Mouse (Mus musculus) heart, embryonic 11.5 days (tissue): ENCODE results near the gene Ccnq. TPM values are rescaled to one million over a fixed set of nuclear protein-coding genes. Genes with fewer than 3 reads are reported as not detected.

ENCODE experiments used
- ATAC-seq: fragments of 200-750 bp; cut with Nextera tagmentation; replicated peaks from 2 replicates; pipeline ENCODE4 v1.8.0; 2017; ENCODE audit warnings: moderate library complexity; ENCODE audit not compliant: insufficient number of reproducible peaks, low FRiP score, low TSS enrichment
- H3K27ac ChIP-seq: fragments of 300-500 bp; sonication (generic); 2 replicates; pipeline ENCODE4 v1.5.1; 2014; ENCODE audit warnings: mild to moderate bottlenecking, low read depth, low read length
- H3K27me3 ChIP-seq: fragments of 300-500 bp; sonication (generic); 2 replicates; pipeline ENCODE4 v1.6.1; 2014; ENCODE audit warnings: mild to moderate bottlenecking, low read length, mixed read lengths; ENCODE audit not compliant: control insufficient read depth, insufficient read depth
- H3K36me3 ChIP-seq: fragments of 300-500 bp; sonication (generic); 2 replicates; pipeline ENCODE4 v1.6.1; 2014; ENCODE audit warnings: mild to moderate bottlenecking, low read length, moderate library complexity, mixed read lengths; ENCODE audit not compliant: control insufficient read depth, insufficient read depth
- H3K4me1 ChIP-seq: fragments of 300-500 bp; sonication (generic); 2 replicates; pipeline ENCODE4 v1.6.1; 2014; ENCODE audit warnings: low read length; ENCODE audit not compliant: control insufficient read depth, insufficient read depth
- H3K4me2 ChIP-seq: fragments of 300-500 bp; sonication (generic); 2 replicates; pipeline ENCODE4 v1.6.1; 2014; ENCODE audit warnings: mild to moderate bottlenecking, moderate library complexity
- H3K4me3 ChIP-seq: fragments of 300-500 bp; sonication (generic); 2 replicates; pipeline ENCODE4 v1.5.1; 2014; ENCODE audit warnings: low read depth, low read length
- H3K9ac ChIP-seq: fragments of 300-500 bp; sonication (generic); 2 replicates; pipeline ENCODE4 v1.6.1; 2014; ENCODE audit warnings: mild to moderate bottlenecking, low read depth, low read length, moderate library complexity
- H3K9me3 ChIP-seq: fragments of 300-500 bp; sonication (generic); replicated peaks from 2 replicates; pipeline ENCODE4 v1.6.1; 2016; ENCODE audit warnings: low read length; ENCODE audit not compliant: control insufficient read depth
- WGBS: fragments of 180-500 bp; shearing (Covaris S2); extraction: QIAGEN DNeasy Blood & Tissue Kit; methylation state at CpG from one replicate; pipeline ENCODE4 v1.1.7; 2014; ENCODE audit not compliant: insufficient replicate concordance; 5-methylcytosine and 5-hydroxymethylcytosine counted together
- microRNA-seq: library from miRNA; unstranded; fragments of <30 nt; microRNA quantifications from one replicate; pipeline ENCODE4, GENCODE M21; 2016; ENCODE audit warnings: borderline number of aligned reads
- polyA plus RNA-seq: library from polyadenylated mRNA; unstranded; fragments of >200 nt; fragmentation: Nextera tagmentation; extraction: Ambion mirVana; gene quantifications from 2 replicates; pipeline ENCODE4 v1.2.1, GENCODE M21; 2014

Ccnq gene
- polyA plus RNA-seq, 1 experiment from 2014 or later, result 34.0 TPM

DNA sequence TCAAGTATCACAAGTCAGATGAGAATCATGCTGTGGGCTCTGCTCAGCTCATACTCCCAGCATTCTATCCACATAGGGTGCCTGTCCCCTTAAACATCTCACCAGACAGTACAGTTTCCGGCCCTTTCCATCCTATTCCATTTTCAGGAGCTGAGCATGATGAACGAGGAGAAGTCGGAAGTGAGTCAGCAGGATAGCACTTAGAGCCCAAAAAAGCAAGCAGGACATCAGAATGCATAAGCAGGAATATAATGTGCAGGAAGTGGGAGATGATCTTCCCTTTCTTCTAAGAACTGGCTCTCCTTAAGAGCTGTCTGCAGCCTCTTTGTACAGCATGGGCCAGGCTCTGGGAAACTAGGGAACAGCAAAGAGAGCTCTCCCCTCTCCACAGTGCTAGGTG lies 49.2 kb downstream of the Ccnq start:
- WGBS, result 52% methylated on average over 3 of the region's 3 CpGs
- ATAC-seq, result no peak

More for the DNA sequence above, 49.2 kb downstream of the Ccnq start:
- H3K9ac ChIP-seq, result no peak overlapping the region
- H3K4me1 ChIP-seq, result 0 out of 2 replicates have a peak, but pooled peaks cover 4% of the 10 kb centered on the region
- no peak overlapping the region for H3K4me2 ChIP-seq
- H3K27ac ChIP-seq, result no peak overlapping the region
- no peaks in the 10 kb centered on the region for H3K36me3 ChIP-seq
- H3K4me3 ChIP-seq, result no peak overlapping the region
- no peaks in the 10 kb centered on the region for H3K9me3 ChIP-seq
- no peaks in the 10 kb centered on the region for H3K27me3 ChIP-seq

Small RNAs within 50 kb of the gene (microRNA-seq; reads per million reads assigned to microRNA genes)
- not detected for gene Gm23840

Other genes with a start within 250 kb of the Ccnq start
- not detected in 2 replicates for gene Sebox, start 248.3 kb downstream of the Ccnq start, polyA plus RNA-seq
- 57.0 and 63.9 TPM in 2 replicates for gene Tmem199, start 239.6 kb downstream of the Ccnq start, polyA plus RNA-seq
- gene Poldip2, start 239.5 kb downstream of the Ccnq start, polyA plus RNA-seq, result 130 and 154 TPM in 2 replicates
- gene Tnfaip1, start 215.4 kb downstream of the Ccnq start, polyA plus RNA-seq, result 81.1 and 92.5 TPM in 2 replicates
- gene Ift20, start 215.4 kb downstream of the Ccnq start, polyA plus RNA-seq, result 107 and 114 TPM in 2 replicates
- gene Tmem97, start 201.0 kb downstream of the Ccnq start, polyA plus RNA-seq, result 82.4 and 88.3 TPM in 2 replicates
- gene Nlk, start 54.4 kb downstream of the Ccnq start, polyA plus RNA-seq, result 16.1 and 16.6 TPM in 2 replicates
- gene Lyrm9, start 74.9 kb upstream of the Ccnq start, polyA plus RNA-seq, result 27.4 and 28.3 TPM in 2 replicates
- 0.08 and 0.11 TPM in 2 replicates for gene Nos2, start 169.1 kb upstream of the Ccnq start, polyA plus RNA-seq
- gene Lgals9, start 233.2 kb upstream of the Ccnq start, polyA plus RNA-seq, result 41.9 and 44.6 TPM in 2 replicates